Mouse (Mus musculus): ENCODE data around the gene Slc25a44.
"Not testable (repeated sequence)": the region's sequence is repeated elsewhere in the genome, so short reads cannot be mapped to it uniquely, and the experiment has no call there.

Slc25a44 gene

GRCm38 (mm10) chr3:88415668-88416067 is 9.3 kb downstream of the Slc25a44 start:
- DNase-seq (ENCODE audit: low spot score in 2 of 2), result no peak

GRCm38 (mm10) chr3:88412636-88413035 is 12.3 kb downstream of the Slc25a44 start:
- no peak for DNase-seq (ENCODE audit: low spot score in 2 of 2)

- DNase-seq (ENCODE audit: low spot score in 2 of 2), result peak in 1 of 2 experiments; percentile 31
Observed at GRCm38 (mm10) chr3:88411681-88412080, 13.3 kb downstream of the Slc25a44 start.

- DNase-seq (ENCODE audit: low spot score in 2 of 2), result peak in 1 of 2 experiments; percentile 29
Observed at GRCm38 (mm10) chr3:88410645-88411031, 14.3 kb downstream of the Slc25a44 start.

- peak; percentile 95 to 96 for DNase-seq (ENCODE audit: low spot score in 2 of 2)
Observed at GRCm38 (mm10) chr3:88409741-88410644, 14.9 kb downstream of the Slc25a44 start, which contains the start of gene Pmf1. Gene Pmf1, minus strand, starts transcription at chr3:88410331.

- DNase-seq (ENCODE audit: low spot score in 2 of 2), result no peak
Observed at GRCm38 (mm10) chr3:88408953-88409352, 16.0 kb downstream of the Slc25a44 start.

GRCm38 (mm10) chr3:88407529-88407928 is 17.4 kb downstream of the Slc25a44 start:
- DNase-seq (ENCODE audit: low spot score in 2 of 2), result no peak

GRCm38 (mm10) chr3:88407090-88407489 is 17.8 kb downstream of the Slc25a44 start:
- peak; percentile 46 to 67 for DNase-seq (ENCODE audit: low spot score in 2 of 2)

- DNase-seq (ENCODE audit: low spot score in 2 of 2), result no peak
Observed at GRCm38 (mm10) chr3:88403522-88404230, 21.3 kb downstream of the Slc25a44 start.

- no peak for DNase-seq (ENCODE audit: low spot score in 2 of 2)
Observed at GRCm38 (mm10) chr3:88398666-88399065, 26.3 kb downstream of the Slc25a44 start.

GRCm38 (mm10) chr3:88395742-88396141 is 29.2 kb downstream of the Slc25a44 start:
- DNase-seq (ENCODE audit: low spot score in 2 of 2), result no peak

- DNase-seq (ENCODE audit: low spot score in 2 of 2), result no peak
Observed at GRCm38 (mm10) chr3:88395288-88395687, 29.7 kb downstream of the Slc25a44 start.

GRCm38 (mm10) chr3:88393776-88394375 is 31.1 kb downstream of the Slc25a44 start:
- DNase-seq (ENCODE audit: low spot score in 2 of 2), result no peak

GRCm38 (mm10) chr3:88384364-88384763 is 40.6 kb downstream of the Slc25a44 start, which contains the start of gene Bglap:
Gene Bglap, minus strand, starts transcription at chr3:88384464.
- DNase-seq (ENCODE audit: low spot score in 2 of 2), result no peak

GRCm38 (mm10) chr3:88382383-88382782 is 42.6 kb downstream of the Slc25a44 start:
- DNase-seq (ENCODE audit: low spot score in 2 of 2), result not testable (repeated sequence)

- DNase-seq (ENCODE audit: low spot score in 2 of 2), result not testable (repeated sequence)
Observed at GRCm38 (mm10) chr3:88381389-88382315, 43.3 kb downstream of the Slc25a44 start.

GRCm38 (mm10) chr3:88378599-88378998 is 46.3 kb downstream of the Slc25a44 start, which contains the start of gene Bglap2:
Gene Bglap2, minus strand, starts transcription at chr3:88378699.
- not testable (repeated sequence) for DNase-seq (ENCODE audit: low spot score in 2 of 2)

GRCm38 (mm10) chr3:88376644-88377043 is 48.3 kb downstream of the Slc25a44 start:
- not testable (repeated sequence) for DNase-seq (ENCODE audit: low spot score in 2 of 2)

GRCm38 (mm10) chr3:88375750-88376626 is 49.0 kb downstream of the Slc25a44 start:
- not testable (repeated sequence) for DNase-seq (ENCODE audit: low spot score in 2 of 2)

GRCm38 (mm10) chr3:88372643-88373042 is 52.3 kb downstream of the Slc25a44 start, which contains the start of gene Bglap3:
Gene Bglap3, minus strand, starts transcription at chr3:88372743.
- DNase-seq (ENCODE audit: low spot score in 2 of 2), result not testable (repeated sequence)
